Mouse (Mus musculus) CH12.LX (cell line): ENCODE results near the gene Morn4.

ENCODE experiments used
- CTCF ChIP-seq, 2 experiments: IDR thresholded peaks in 1 of 2; conservative IDR thresholded peaks in 1 of 2; 2 replicates each; pipeline ENCODE4 v1.5.1; 2011 to 2012; ENCODE audit warnings: low read depth in 2 of 2, low read length in 2 of 2, improper control_type of control experiment in 1 of 2, inconsistent platforms in 1 of 2, mild to moderate bottlenecking in 1 of 2, moderate library complexity in 1 of 2
- ELF1 ChIP-seq: IDR thresholded peaks from 2 replicates; pipeline ENCODE4 v1.6.1; 2014; ENCODE audit warnings: low read depth, mild to moderate bottlenecking, inconsistent platforms, low read length, improper control_type of control experiment
- EP300 ChIP-seq: IDR thresholded peaks from 2 replicates; pipeline ENCODE4 v1.6.1; 2011; ENCODE audit warnings: low read length, improper control_type of control experiment
- HCFC1 ChIP-seq: IDR thresholded peaks from 2 replicates; pipeline ENCODE4 v1.6.1; 2012; ENCODE audit warnings: low read depth, mild to moderate bottlenecking, inconsistent platforms, low read length, improper control_type of control experiment
- KAT2A ChIP-seq: IDR thresholded peaks from 2 replicates; pipeline ENCODE4 v1.6.1; 2012; ENCODE audit warnings: low read length, improper control_type of control experiment, inconsistent platforms; ENCODE audit not compliant: insufficient replicate concordance
- POLR2A ChIP-seq: IDR thresholded peaks from 2 replicates; pipeline ENCODE4 v1.6.1; 2011; ENCODE audit warnings: low read depth, mild to moderate bottlenecking, improper control_type of control experiment, low read length
- SIN3A ChIP-seq: IDR thresholded peaks from 2 replicates; pipeline ENCODE4 v1.6.1; 2012; ENCODE audit warnings: low read length, improper control_type of control experiment, inconsistent platforms
- ZNF384 ChIP-seq: IDR thresholded peaks from 2 replicates; pipeline ENCODE4 v1.6.1; 2012; ENCODE audit warnings: low read depth, low read length, improper control_type of control experiment, inconsistent platforms

GRCm38 (mm10) chr19:42124684-42125083 is 38.5 kb upstream of the Morn4 start:
- no peak for TF ChIP-seq EP300
- TF ChIP-seq ZNF384, result no peak
- no peak for TF ChIP-seq KAT2A
- TF ChIP-seq CTCF (conservative IDR thresholded peaks at IDR 0.05 in 1 of 2, IDR thresholded peaks at IDR 0.05 in 1 of 2; ENCODE audit: low read depth in 2 of 2, low read length in 2 of 2), result no peak
- no peak for TF ChIP-seq POLR2A
- no peak for TF ChIP-seq SIN3A
- no peak for TF ChIP-seq HCFC1
- TF ChIP-seq ELF1, result no peak
